Mouse (Mus musculus) layer of hippocampus, adult 2 months (tissue): ENCODE results near the gene Wbp2nl. TPM values are rescaled to one million over a fixed set of nuclear protein-coding genes. Genes with fewer than 3 reads are reported as not detected.
A peak's percentile ranks its signal among the peaks of the same experiment; 100 is the strongest.

Source experiments
- DNase-seq, 2 experiments: peaks; one replicate each; pipeline ENCODE4 v3.0.0; 2022; ENCODE audit warnings: low spot score in 2 of 2
- H3K27ac ChIP-seq: fragments of 200-600 bp; 2 replicates; pipeline ENCODE4 v1.8.1; 2022
- H3K4me3 ChIP-seq: fragments of 200-600 bp; 2 replicates; pipeline ENCODE4 v1.8.1; 2022; ENCODE audit warnings: mild to moderate bottlenecking
- CTCF ChIP-seq: fragments of 200-600 bp; conservative IDR thresholded peaks from 2 replicates; pipeline ENCODE4 v1.8.1; 2022; ENCODE audit warnings: antibody characterized with exemption, mild to moderate bottlenecking, moderate library complexity
- total RNA-seq, 2 experiments: library from RNA; stranded (reverse); gene quantifications; 2 replicates each; pipeline ENCODE4 v1.2.3; 2021

Wbp2nl gene
- total RNA-seq, 2 experiments from 2014 or later = not detected

DNA sequence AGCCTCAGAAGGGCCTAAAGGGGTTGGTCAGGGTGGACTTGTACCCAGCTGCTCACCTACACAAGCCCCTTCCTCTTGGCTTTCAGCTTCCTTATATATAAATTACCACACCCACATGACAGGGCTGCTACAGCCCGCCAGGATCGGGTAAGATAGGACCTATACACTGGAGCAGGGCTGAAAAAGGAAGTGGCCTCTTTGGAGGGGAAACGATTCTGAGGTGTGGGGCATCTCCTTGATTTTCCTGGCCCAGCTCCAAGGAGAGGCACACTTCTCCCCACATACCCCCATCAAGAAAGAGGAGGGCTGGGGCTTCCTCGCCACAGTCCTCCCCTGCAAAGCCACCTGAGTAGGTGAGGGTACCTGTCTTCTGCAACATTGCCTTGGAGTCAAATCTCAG, 39.1 kb downstream of the Wbp2nl start:
- H3K4me3 ChIP-seq = peak overlapping the region; percentile 94
- no peak for DNase-seq
- H3K27ac ChIP-seq = peak overlapping the region; percentile 79; the same call in 1 of the 2 replicates
- no peak for TF ChIP-seq CTCF

DNA sequence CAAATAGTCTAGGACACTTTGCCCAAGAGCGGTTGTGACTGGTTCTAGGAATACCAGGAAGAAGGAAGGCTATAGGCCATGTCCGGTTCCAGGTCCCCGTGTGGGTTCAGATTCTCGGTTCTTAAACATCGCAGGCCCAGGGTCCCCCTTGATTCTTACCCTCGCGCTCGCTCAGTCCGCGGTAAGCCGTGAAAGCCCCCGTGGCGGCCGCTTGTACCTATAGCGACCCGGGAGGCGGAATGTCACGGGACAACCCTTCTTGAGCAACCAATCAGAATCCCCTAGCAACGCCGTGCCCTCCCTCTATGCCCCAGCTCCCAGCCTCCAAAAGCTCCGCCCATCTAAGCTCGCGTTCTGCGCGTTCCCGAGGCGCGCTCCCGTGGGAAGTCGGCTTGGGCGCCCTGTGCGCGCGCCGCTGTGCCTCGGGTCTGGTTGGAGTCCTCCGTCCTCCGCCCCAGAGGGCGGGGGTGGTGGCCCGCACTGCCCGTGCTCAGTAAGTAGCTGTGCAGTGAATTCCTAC, 39.9 kb downstream of the Wbp2nl start, which contains the start of the genes Naga, Pheta2 and Smdt1:
Gene Naga (minus strand): TSS at position 333 of the 520 bp plus-strand sequence.
Gene Pheta2 (plus strand): TSS at position 350 of the 520 bp plus-strand sequence.
Gene Smdt1 (plus strand): TSS at position 367 of the 520 bp plus-strand sequence.
- peak; percentile 94 to 96 for DNase-seq
- peak within 1 kb of the TSS; percentile 79 for H3K27ac ChIP-seq
- TF ChIP-seq CTCF = peak; percentile 29
- peak within 1 kb of the TSS; percentile 94 for H3K4me3 ChIP-seq

DNA sequence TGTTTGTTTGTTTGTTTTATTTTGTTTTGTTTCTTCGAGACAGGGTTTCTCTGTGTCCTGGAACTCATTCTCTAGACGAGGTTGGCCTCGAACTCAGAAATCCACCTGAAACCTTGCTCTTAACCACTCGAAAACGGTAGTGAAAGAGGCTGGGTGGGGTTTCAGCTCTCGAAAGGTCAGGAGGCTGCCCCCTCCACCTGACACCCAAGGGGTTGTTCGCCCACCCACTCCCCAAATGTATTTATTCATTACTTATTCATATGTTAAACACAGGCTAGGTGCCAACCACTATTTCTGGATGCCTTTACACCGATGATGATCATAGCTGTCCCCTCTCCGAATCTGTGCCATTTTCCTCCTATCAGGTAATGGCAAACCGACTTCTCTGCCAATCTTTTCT, 40.4 kb downstream of the Wbp2nl start:
- H3K4me3 ChIP-seq = peak overlapping the region; percentile 94
- H3K27ac ChIP-seq = peak overlapping the region; percentile 79
- DNase-seq = no peak
- TF ChIP-seq CTCF = no peak

DNA sequence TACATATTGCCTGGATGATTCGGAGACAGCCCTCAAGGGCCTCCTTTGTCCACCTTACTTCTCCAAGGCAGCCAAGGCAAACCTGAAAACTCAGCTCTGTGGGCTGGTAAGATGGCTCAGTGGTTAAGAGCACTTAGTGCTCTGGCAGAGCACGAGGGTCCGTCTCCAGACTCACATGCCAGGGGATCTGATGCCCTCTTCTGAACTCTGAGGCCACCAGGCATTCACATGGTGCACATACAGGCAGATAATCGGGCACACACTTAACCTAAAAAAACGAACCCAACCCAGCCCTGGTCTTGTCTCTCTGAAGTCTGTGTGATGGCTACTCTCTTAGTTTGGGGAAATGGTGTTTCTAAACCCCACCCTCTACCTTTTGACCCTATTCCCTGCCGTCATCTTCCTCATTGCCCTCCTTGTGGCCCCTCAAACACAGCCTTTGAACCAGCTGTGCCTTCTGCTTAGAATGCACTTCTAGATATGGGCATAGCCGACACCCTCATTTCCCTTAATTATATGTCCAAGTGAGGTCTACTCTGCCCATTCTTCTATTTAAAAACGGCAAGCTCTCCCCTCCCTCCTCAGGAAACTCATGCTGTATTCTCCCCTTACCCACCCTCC, 41.0 kb downstream of the Wbp2nl start:
- Histone ChIP-seq H3K27ac (no peak overlapping the region), H3K4me3 (no peak overlapping the region)
- no peak for DNase-seq
- no peak for TF ChIP-seq CTCF

DNA sequence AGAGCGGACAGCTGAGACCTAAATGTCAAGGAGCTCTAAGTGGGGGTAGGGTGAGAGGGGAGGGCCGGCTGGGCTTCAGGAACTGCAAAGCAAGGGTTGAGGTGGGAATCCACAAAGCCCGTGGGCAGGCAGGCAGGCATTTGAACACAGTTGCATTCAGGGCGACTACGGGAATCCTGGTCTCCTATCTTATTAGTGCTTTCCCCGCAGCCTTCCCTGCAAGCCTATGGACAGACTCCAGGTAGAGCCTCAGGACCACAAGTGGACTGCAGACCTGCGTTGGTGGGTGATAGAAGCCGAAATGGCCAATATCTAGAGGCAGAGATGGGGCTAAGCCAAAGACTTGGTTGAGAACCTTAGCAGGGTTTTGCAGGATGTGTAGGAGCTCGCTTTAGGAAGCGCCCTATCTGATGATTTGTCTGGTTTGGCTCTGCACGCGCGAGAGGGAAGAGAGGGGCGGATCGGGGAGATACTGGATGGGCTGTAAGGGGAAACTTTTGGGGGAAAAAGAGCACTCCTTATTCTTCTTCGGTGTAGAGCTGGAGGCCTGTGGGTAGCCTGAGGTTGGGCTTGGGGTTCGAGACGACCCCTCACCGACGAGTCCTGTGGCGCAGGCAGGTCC, 41.8 kb downstream of the Wbp2nl start:
- DNase-seq = no peak
- Histone ChIP-seq H3K27ac (no peak overlapping the region), H3K4me3 (no peak overlapping the region; the same call in 1 of the 2 replicates)
- no peak for TF ChIP-seq CTCF

DNA sequence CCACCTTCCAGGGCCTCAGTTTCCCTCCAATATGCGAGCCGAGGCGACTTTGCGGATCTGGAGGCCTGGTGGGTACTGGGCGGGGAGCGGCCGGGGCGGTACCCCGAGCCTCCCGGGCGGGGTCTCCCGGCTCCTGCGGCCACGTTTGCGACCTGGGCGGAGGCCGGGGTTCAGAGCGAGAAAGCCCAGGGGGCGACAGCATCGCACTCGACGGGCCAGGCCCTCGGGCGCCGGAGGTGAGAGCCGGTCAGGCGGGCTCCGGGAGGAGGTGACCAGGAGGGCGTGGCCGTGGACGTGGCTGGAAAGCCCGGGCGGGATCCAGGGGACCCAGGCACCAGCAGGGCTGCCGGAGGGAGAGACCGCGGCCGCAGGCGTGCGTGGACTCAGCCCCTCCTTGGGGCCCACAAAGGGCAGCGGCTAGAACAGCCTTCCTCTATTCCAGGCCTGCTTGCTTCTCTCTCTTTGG, 42.3 kb downstream of the Wbp2nl start:
- H3K4me3 ChIP-seq = peak overlapping the region; percentile 19; the same call in 1 of the 2 replicates
- TF ChIP-seq CTCF = no peak
- H3K27ac ChIP-seq = no peak overlapping the region
- DNase-seq = no peak

DNA sequence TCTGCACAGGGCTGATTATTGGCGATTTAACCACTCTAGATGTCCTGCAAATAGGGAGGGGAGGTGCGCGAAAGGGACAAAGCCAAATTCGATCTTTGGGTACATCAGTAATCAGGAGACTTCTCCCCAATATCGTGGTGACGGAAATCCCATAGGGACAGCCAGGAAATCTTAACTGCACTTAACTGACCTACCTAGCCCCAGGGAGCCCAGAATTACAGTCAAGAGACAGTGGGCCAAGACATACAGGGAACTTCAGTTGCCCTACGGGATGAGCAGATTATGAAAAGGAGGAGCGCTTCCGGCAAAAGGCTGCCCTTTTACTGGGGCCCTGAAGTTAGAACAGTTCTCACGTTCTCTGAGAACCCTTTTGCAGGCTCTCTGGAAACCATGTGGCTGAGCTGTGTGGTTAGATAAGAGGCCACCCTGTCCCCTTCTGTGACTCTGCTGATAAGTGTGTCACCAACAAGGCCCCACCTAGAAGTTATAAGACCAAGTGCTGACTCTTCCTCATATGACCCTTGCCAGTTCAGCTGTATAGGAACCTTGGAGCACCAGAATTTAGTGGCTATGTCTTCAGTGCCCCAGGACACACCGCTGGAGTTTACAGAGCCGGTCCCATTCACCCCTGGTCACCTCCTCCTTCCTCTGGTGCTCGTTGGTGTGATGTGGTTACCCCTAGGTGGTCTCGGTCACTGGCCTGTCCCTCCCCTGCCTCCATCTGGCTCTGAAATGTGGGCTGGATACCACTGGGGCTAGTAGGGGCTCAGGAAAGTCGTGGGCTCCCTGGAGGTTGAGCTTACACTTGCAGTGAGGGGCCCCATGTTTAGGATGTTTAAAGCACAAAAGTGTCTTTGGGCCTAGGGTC, 43.2 kb downstream of the Wbp2nl start:
- DNase-seq = no peak
- no peak for TF ChIP-seq CTCF
- H3K27ac ChIP-seq = no peak overlapping the region
- no peak overlapping the region for H3K4me3 ChIP-seq

DNA sequence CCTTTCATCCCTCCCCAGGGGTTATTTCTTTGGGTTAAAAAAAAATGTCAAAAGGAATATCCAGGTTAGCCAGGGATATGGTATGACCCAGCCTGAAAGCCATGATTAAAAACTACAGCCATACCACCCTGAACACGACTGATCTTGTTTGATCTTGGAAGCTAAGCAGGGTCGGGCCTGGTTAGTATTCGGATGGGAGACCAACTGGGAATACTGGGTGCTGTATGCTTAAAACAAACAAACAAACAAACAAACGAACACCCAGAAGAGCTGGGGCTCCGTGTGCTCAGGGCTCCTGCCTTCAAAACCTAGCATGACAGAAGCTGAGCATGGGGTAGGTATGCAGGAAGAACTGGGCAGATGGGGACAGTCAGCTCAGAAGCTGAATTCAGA, 43.8 kb downstream of the Wbp2nl start:
- TF ChIP-seq CTCF = no peak
- Histone ChIP-seq H3K27ac (no peak overlapping the region), H3K4me3 (no peak overlapping the region)
- no peak for DNase-seq

DNA sequence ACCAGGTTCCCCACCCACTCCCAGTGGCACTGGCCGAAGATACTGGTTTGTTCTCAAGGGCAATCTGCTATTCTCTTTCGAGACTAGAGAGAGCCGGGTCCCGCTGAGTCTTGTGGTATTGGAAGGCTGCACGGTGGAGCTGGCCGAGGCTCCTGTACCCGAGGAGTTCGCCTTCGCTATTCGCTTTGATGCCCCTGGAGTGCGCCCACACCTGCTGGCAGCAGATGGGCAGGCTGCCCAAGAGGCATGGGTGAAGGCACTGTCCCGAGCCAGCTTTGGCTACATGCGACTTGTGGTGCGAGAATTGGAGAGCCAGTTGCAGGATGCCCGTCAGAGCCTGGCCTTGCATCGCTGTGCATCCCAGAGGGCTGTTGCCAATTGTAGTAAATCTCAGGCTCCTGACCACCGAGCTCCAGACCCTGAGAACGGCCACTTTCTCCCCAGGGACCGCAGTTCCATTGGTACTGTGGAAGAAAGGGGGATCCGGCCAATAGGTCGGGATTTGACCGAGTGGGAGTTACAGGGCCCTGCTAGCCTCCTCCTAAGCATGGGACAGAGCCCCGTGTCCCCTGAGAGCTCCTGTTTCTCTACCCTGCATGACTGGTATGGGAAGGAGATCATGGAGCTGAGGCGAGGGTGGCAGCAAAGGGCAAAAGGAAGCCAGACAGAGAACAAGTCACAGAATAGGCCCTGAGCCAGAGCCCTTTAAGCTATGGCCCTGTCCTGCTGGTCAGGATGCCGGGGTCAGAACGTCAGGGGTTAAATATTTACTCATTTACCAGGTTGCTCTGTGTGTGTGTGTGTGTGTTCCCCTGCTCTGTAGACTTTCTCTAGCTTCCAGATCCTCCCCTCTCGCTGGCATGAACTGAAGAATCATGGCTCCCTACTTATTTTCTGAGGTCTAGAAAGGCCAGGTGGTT, 44.9 kb downstream of the Wbp2nl start:
- H3K27ac ChIP-seq = no peak overlapping the region
- TF ChIP-seq CTCF = no peak
- no peak for DNase-seq
- H3K4me3 ChIP-seq = no peak overlapping the region

DNA sequence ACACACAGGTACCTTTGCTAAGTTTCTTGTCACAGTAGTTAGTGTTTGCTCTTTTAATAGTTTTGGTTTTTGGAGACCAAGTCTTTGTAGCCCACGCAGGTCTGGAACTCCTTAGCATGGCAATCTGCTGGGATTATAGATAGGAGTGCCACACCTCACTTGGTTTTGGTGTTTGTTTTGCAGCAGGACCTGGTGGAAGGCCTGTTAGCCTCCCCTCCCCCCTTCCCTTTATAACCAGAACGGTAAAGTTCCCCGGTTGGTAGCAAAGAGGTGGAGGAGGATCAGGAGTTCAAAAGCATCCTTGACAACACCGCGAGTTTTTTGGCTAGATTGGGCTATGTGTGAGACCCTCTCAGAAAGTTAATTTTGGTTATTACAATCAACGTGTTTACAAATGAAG, 46.2 kb downstream of the Wbp2nl start:
- H3K4me3 ChIP-seq = no peak overlapping the region
- H3K27ac ChIP-seq = no peak overlapping the region
- TF ChIP-seq CTCF = no peak
- no peak for DNase-seq

DNA sequence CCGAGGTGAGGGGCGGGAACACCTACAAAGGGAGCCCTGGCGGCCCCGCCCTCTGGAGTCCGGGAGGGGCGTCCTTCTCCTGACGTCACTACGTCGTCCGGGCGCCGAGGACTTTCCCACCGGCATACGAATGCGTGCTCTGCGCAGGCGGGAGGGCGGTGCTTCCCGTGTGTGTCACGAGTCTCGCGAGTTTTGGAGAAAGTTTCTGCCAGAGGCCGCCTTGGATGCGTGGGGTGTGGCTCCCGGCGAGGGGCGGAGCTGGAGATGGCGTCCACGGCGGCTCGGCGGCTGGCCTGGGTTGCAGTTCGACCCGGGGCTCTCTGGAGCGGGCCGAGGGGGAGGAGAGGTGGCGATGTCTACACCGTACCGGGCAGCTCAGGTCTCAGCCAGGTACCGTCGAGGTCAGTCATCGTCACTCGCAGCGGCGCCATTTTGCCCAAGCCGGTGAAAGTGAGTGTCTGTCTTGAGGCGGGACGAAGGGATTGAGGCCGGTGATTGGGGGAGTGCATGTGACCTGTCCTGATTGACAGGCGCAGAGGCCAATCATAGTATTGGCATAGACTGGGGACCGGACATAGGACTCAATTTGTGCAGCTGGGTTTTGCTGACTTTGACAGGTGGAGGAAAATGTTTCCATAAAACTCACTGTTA, 47.2 kb downstream of the Wbp2nl start:
- no peak for TF ChIP-seq CTCF
- peak overlapping the region; percentile 97 for H3K27ac ChIP-seq
- H3K4me3 ChIP-seq = peak overlapping the region; percentile 92
- DNase-seq = peak; percentile 96 to 98
